Mouse (Mus musculus) spleen, adult 2 months (tissue): ENCODE measurements at regions not wholly inside any gene's neighbourhood (a gene's known extent, or its start where the extent isn't known, plus 50 kb on each side); places are given as distances from the start of the nearest gene placed in this dataset.

ENCODE experiments used
- CTCF ChIP-seq: fragments of 200-500 bp; IDR thresholded peaks from 2 replicates; pipeline ENCODE4 v1.5.1; 2011; ENCODE audit warnings: mild to moderate bottlenecking, inconsistent platforms; ENCODE audit not compliant: insufficient read depth, insufficient read length, insufficient replicate concordance; ENCODE audit errors: extremely low read depth
- POLR2A ChIP-seq: fragments of 200-500 bp; IDR thresholded peaks from 2 replicates; pipeline ENCODE4 v1.6.1; 2011; ENCODE audit warnings: low read depth, low read length, inconsistent platforms

- no peak for TF ChIP-seq CTCF
- TF ChIP-seq POLR2A = no peak
These were observed 134.1 kb upstream of the Ubr2 start for GRCm38 (mm10) chr17:47144460-47144859.
